Mouse (Mus musculus) skeletal muscle tissue, adult 2 months (tissue): ENCODE results near the gene Nadsyn1.
A peak's percentile ranks its signal among the peaks of the same experiment; 100 is the strongest.

Experiments used
- DNase-seq: peaks from one replicate; pipeline ENCODE4 v3.0.0-alpha.2; 2012; ENCODE audit warnings: low read depth, low spot score

Gene Nadsyn1

DNA sequence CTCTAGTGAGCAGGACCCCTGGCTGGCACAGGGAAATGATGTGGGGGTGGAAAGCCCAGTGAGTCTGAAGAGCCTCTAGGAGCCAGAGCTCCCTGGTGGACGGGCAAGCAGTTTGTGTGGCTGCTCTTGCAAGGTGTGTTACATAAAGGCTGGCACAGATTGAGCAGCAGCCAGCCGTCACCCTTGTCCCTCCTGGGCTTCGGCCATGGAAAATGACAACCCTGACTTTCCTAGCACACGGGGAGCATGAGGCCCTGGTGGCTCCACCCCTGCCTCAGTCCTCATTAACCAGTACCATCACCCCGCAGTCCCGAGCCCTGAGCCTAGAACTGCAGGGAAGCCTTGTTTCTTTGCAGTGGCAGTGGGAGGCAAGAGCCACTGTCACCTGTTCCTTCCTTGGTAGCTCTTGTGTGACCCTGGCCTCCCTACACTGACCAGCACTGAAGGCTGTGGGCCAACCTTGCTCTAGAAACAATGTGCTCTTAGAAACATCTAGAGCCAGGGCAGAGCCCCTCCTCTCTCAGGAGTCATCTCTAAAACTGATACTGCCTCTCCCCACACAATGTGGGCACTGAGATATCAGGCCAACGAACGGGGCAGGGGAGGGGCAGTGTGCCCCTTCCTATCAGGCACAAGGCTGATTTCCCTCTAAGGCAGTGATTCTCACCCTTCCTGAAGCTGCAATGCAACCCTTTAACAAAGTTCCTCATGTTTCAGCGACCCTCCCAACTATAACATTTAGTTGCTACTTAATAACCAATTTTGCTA lies 67.1 kb downstream of the Nadsyn1 start:
- DNase-seq, result no peak

DNA sequence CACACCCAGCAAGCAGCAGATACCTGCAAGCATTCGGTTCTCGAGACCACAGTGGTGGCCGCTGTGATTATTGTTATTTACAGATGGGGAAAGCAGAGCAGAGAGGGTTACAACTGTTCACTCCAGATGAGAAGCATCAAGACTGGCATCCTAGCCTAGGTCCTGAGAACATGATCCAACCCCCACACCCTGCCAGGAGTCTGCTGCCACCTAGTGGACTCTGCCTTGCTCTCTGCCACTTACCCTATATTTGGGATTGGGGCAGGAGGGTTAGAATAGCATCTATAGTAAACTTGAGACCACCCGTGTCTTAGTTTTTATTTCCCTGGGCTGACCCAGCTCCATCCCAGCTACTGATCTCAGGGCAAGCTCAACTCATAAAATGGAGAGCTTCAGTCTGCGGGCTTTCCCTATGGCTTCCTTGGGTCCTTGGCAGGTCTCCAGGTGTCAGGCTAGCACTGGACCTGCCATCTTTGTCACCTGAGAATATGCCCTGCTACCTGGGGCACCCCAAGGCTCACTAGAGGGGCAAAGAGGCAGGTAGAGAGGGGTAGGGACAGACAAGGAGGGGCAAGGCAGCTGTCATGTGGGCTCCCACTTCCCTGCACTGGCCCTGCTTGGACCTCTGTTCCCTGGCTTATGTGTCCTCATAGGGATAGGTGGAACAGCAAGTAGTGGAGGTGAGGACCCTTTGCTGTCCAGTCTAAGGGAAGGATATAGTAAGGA lies 68.5 kb downstream of the Nadsyn1 start:
- peak; percentile 51 for DNase-seq

DNA sequence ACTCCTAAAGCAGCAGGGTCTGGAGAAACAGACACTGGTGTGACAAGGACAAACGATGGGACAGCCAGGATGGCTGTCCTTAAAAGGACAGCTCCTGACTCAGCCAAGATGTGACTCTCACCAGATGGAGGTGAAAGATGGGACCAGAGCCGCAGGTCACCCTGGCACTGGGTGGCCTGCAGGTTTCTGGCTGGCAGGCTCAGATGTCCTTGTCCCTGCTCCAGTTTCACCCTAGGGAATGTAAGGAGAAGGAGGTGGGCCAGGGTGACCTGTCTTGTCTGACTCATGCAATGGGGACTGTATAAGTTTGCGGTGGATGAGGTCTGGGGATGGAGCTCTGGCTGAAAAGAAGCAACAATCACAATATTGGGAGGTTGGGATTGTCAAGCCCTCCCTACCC lies 70.0 kb downstream of the Nadsyn1 start:
- DNase-seq, result no peak

DNA sequence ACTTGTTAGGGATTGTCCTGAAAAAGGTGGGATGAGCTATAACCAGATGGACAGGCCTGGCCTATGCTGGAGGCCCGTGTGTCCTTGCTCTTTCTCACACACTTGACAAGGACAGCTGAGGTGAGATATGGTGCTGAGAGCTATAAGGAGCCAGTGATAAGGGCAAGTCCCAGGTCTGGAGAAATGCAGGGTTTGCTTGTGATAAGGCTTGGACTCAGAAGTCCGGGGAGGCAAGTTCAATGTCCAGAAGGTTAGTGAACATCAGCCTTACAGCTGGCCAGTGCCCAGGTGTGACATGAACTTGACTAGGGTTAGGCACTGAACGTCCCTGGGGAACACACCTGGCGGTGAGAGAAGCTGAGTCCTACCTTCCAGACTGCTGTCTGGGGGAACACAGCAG lies 70.6 kb downstream of the Nadsyn1 start:
- no peak for DNase-seq

DNA sequence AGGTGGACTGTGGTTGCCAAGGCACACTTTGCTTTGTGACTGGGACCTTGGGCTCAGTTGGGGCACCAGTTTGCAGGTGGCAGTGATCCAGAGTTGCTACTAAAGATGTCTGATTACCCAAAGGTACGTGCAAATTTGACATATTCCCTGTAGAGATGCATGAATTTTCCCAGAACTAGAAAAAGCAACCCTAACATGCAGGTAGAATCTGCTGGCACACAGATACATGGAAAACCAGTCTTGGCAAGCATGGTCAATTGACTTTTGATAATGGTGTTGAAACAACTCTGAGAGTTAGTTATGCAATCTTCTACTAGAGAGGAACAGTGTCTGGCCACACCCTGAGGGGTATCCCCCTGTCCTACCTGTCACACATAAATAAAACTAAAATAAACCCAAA lies 71.3 kb downstream of the Nadsyn1 start:
- no peak for DNase-seq

DNA sequence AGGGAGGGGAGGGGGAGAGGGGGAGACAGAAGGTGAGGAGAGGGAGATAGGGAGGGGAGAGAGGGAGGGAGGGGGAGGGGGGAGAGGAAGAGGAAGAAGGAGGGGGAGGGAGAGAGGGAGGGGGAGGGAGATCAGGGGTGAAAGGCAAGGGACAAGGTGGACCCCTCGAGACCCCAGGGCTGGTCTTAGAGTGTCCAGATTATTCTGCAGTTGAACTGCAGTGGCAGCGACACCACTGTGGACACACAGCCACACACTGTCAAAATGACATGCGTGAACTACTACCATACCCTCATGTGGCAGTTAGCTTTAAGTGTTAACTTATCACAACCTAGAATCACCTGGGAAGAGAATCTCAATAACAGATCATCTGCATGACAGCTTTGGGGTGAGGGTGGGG lies 73.6 kb downstream of the Nadsyn1 start:
- no peak for DNase-seq

DNA sequence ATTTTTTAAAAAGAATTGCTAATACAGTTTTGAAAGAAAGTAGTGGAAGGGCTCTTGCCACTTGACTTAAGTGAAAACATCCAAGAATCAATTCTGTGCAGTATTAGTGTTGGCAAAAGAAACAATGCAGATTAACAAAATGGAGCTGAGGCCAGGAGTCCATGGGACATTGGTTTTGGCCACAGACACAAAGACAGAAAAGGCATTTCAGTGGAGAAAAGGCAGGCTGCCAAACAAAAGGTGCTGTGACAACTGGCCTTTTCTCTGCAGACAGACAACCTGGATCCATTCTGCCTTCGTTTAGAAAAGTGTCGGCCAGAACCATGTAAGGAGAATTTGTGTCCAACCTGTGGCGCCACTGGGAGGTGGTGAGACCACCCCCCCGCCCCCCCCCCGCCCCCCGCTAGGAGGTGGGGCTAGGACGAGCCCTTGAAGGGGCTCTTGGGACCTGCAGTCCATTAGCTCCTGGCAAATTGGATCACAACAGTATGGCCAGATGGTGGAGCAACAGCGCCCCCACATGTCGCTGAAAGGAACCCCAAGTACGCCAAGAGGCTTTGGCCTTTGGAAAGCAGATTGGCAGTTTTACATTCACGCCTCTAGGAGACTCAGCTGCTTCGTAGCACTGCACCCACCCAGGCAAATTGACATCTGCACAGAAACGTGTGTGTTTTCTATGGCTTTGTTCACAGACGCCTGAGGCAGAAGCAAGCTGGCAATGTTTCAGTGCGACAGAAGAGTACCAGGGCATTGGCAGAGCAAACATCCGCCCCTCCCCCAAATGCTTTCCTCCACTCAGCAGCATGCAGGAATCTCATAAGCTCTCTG lies 74.4 kb downstream of the Nadsyn1 start:
- DNase-seq, result peak; percentile 82
